Mouse (Mus musculus): ENCODE measurements around the gene Ubl4a. TPM values are rescaled to one million over a fixed set of nuclear protein-coding genes. Genes with fewer than 3 reads are reported as not detected.

Gene Ubl4a
- 10 to 100 TPM; 20.0 to 27.4 TPM for total RNA-seq (2023)

GRCm38 (mm10) chrX:74372888-74373549 lies at the start of gene Ubl4a, which contains the start of gene Slc10a3:
TSS of gene Ubl4a (minus strand) at chrX:74373218.
TSS of gene Slc10a3 (minus strand) at chrX:74373349.

GRCm38 (mm10) chrX:74392535-74393443 lies 19.8 kb upstream of the Ubl4a start, which contains the start of the genes Fam3a and Ikbkg:
TSS of gene Fam3a (minus strand) at chrX:74393272.
TSS of gene Ikbkg (plus strand) at chrX:74393290.

GRCm38 (mm10) chrX:74353467-74353770 lies 19.6 kb downstream of the Ubl4a start, which contains the start of gene Lage3:
TSS of gene Lage3 (minus strand) at chrX:74353618.

GRCm38 (mm10) chrX:74328725-74329161 lies 44.3 kb downstream of the Ubl4a start, which contains the start of gene Plxna3:
TSS of gene Plxna3 (plus strand) at chrX:74329066.

Other genes starting within 250 kb of the Ubl4a start
- not detected for gene Opn1mw, start 245.8 kb downstream of the Ubl4a start, total RNA-seq (2023)
- 10 to 100 TPM; 24.4 to 25.0 TPM for gene Mecp2, start 237.9 kb downstream of the Ubl4a start, total RNA-seq (2023)
- not detected for gene Tex28, start 205.4 kb downstream of the Ubl4a start, total RNA-seq (2023)
- not detected for gene Tktl1, start 196.0 kb downstream of the Ubl4a start, total RNA-seq (2023)
- 1,000 to 10,000 TPM; 1,644 to 1,676 TPM for gene Flna, start 123.4 kb downstream of the Ubl4a start, total RNA-seq (2023)
- 10 to 100 TPM; 53.8 to 54.0 TPM for gene Emd, start 118.5 kb downstream of the Ubl4a start, total RNA-seq (2023)
- gene Rpl10, start 102.4 kb downstream of the Ubl4a start, total RNA-seq (2023), result 100 to 1,000 TPM; 337 to 345 TPM
- gene Taz, start 91.3 kb downstream of the Ubl4a start, total RNA-seq (2023), result 10 to 100 TPM; 43.2 to 51.7 TPM
- 10 to 100 TPM; 27.9 to 33.7 TPM for gene Dnase1l1, start 90.9 kb downstream of the Ubl4a start, total RNA-seq (2023)
- gene Atp6ap1, start 76.1 kb downstream of the Ubl4a start, total RNA-seq (2023), result 100 to 1,000 TPM; 179 to 189 TPM
- gene Gdi1, start 68.2 kb downstream of the Ubl4a start, total RNA-seq (2023), result 100 to 1,000 TPM; 194 to 246 TPM
- 10 to 100 TPM; 40.4 to 45.3 TPM for gene Fam50a, start 60.2 kb downstream of the Ubl4a start, total RNA-seq (2023)
- under 1 TPM; 0.38 to 0.90 TPM for gene Plxna3, start 44.2 kb downstream of the Ubl4a start, total RNA-seq (2023)
- 10 to 100 TPM; 20.4 to 28.5 TPM for gene Lage3, start 19.6 kb downstream of the Ubl4a start, total RNA-seq (2023)
- 10 to 100 TPM; 17.6 to 19.3 TPM for gene Slc10a3, start 131 bp upstream of the Ubl4a start, total RNA-seq (2023)
- 10 to 100 TPM; 10.4 to 12.5 TPM for gene Fam3a, start 20.1 kb upstream of the Ubl4a start, total RNA-seq (2023)
- 10 to 100 TPM; 27.9 to 32.9 TPM for gene Ikbkg, start 20.1 kb upstream of the Ubl4a start, total RNA-seq (2023)
- 100 to 1,000 TPM; 396 to 418 TPM for gene G6pdx, start 56.0 kb upstream of the Ubl4a start, total RNA-seq (2023)
- not detected for gene Gm6880, start 108.2 kb upstream of the Ubl4a start, total RNA-seq (2023)
- gene Olfr1326-ps1, start 201.7 kb upstream of the Ubl4a start, total RNA-seq (2023), result not detected
- not detected for gene Olfr1325, start 219.5 kb upstream of the Ubl4a start, total RNA-seq (2023)

Measured in neutrophil, adult 59 days (primary cell).